Mouse (Mus musculus): ENCODE measurements around the gene 4930595M18Rik.

4930595M18Rik gene

GRCm38 (mm10) chrX:81458021-81458420 lies at the start of gene 4930595M18Rik:
4930595M18Rik (minus strand) TSS chrX:81458121.
- DNase-seq (ENCODE audit: low read depth, low spot score): no peak

GRCm38 (mm10) chrX:81472500-81472899 lies 14.6 kb upstream of the 4930595M18Rik start:
- peak; percentile 47 for DNase-seq (ENCODE audit: low read depth, low spot score)

All from ES-CJ7 (cell line).